Mouse (Mus musculus) stomach, postnatal 0 days (tissue): Measurements from ENCODE around the gene Pdcd6ip. TPM values are rescaled to one million over a fixed set of nuclear protein-coding genes. Genes with fewer than 3 reads are reported as not detected.

ENCODE experiments used
- ATAC-seq: fragments of 200-750 bp; cut with Nextera tagmentation; 2 replicates; pipeline ENCODE4 v1.8.0; 2017; ENCODE audit not compliant: low FRiP score, low TSS enrichment
- DNase-seq: peaks from one replicate; pipeline ENCODE4 v3.0.0-alpha.2; 2016; ENCODE audit warnings: low spot score
- H3K27ac ChIP-seq: fragments of 300-500 bp; sonication (generic); replicated peaks from 2 replicates; pipeline ENCODE4 v1.5.1; 2014; ENCODE audit warnings: mild to moderate bottlenecking, control low read depth
- H3K27me3 ChIP-seq: fragments of 300-500 bp; sonication (generic); 2 replicates; pipeline ENCODE4 v1.6.1; 2014; ENCODE audit warnings: low read length; ENCODE audit not compliant: control insufficient read depth, insufficient read depth
- H3K36me3 ChIP-seq: fragments of 300-500 bp; sonication (generic); 2 replicates; pipeline ENCODE4 v1.6.1; 2014; ENCODE audit warnings: low read length, mixed read lengths; ENCODE audit not compliant: control insufficient read depth, insufficient read depth
- H3K4me1 ChIP-seq: fragments of 300-500 bp; sonication (generic); replicated peaks from 2 replicates; pipeline ENCODE4 v1.6.1; 2014; ENCODE audit warnings: antibody characterized with exemption; ENCODE audit not compliant: control insufficient read depth, insufficient read depth
- H3K4me2 ChIP-seq: fragments of 300-500 bp; sonication (generic); replicated peaks from 2 replicates; pipeline ENCODE4 v1.6.1; 2014; ENCODE audit warnings: low read depth, mild to moderate bottlenecking, control low read depth, moderate library complexity
- H3K4me3 ChIP-seq: fragments of 300-500 bp; sonication (generic); 2 replicates; pipeline ENCODE4 v1.5.1; 2014; ENCODE audit warnings: low read depth, low read length, control low read depth
- H3K9ac ChIP-seq: fragments of 300-500 bp; sonication (generic); 2 replicates; pipeline ENCODE4 v1.6.1; 2014; ENCODE audit warnings: mild to moderate bottlenecking, low read length, control low read depth, mixed read lengths
- H3K9me3 ChIP-seq: fragments of 300-500 bp; sonication (generic); 2 replicates; pipeline ENCODE4 v1.6.1; 2016; ENCODE audit warnings: low read length; ENCODE audit not compliant: control insufficient read depth
- CTCF ChIP-seq: IDR thresholded peaks from 2 replicates; pipeline ENCODE4 v1.5.1; 2016; ENCODE audit warnings: antibody characterized with exemption, low read depth, mild to moderate bottlenecking, moderate library complexity
- EP300 ChIP-seq: optimal IDR thresholded peaks from 2 replicates; pipeline ENCODE3; 2016; ENCODE audit warnings: antibody characterized with exemption
- polyA plus RNA-seq: library from polyadenylated mRNA; unstranded; fragments of >200 nt; fragmentation: Nextera tagmentation; extraction: Ambion mirVana; gene quantifications from 2 replicates; pipeline ENCODE4 v1.2.1, GENCODE M21; 2015

Pdcd6ip gene
- polyA plus RNA-seq, 1 experiment from 2014 or later: 69.4 TPM

- no peak overlapping the region for H3K4me2 ChIP-seq
- H3K27me3 ChIP-seq: no peaks in the 10 kb centered on the region
- H3K27ac ChIP-seq: no peak overlapping the region
- DNase-seq (no peak), ATAC-seq (no peak)
- no peaks in the 10 kb centered on the region for H3K4me1 ChIP-seq
- H3K4me3 ChIP-seq: no peak overlapping the region
- no peak overlapping the region for H3K9ac ChIP-seq
- no peaks in the 10 kb centered on the region for H3K36me3 ChIP-seq
- TF ChIP-seq CTCF (no peak), EP300 (no peak)
- H3K9me3 ChIP-seq: no peaks in the 10 kb centered on the region
Measured at GRCm38 (mm10) chr9:113602140-113602539, 105.9 kb downstream of the Pdcd6ip start.

Other genes with a start within 250 kb of the Pdcd6ip start
- gene Clasp2, start 33.2 kb upstream of the Pdcd6ip start, polyA plus RNA-seq: 8.4 and 8.6 TPM in 2 replicates
- 14.4 and 16.5 TPM in 2 replicates for gene Ubp1, start 222.7 kb upstream of the Pdcd6ip start, polyA plus RNA-seq